Mouse (Mus musculus): ENCODE results near the gene Cubn.

- TF ChIP-seq CTCF (IDR thresholded peaks at IDR 0.05; ENCODE audit: borderline replicate concordance, insufficient read depth, low read depth, low read length) (no peak), POLR2A (IDR thresholded peaks at IDR 0.05; ENCODE audit: borderline replicate concordance, insufficient read depth, low read length) (no peak)
Observed at GRCm38 (mm10) chr2:13384775-13385541, 106.7 kb downstream of the Cubn start.

Measured in cerebellum, adult 2 months (tissue).